Mouse (Mus musculus): ENCODE data around the gene Ppp1r2.

DNA sequence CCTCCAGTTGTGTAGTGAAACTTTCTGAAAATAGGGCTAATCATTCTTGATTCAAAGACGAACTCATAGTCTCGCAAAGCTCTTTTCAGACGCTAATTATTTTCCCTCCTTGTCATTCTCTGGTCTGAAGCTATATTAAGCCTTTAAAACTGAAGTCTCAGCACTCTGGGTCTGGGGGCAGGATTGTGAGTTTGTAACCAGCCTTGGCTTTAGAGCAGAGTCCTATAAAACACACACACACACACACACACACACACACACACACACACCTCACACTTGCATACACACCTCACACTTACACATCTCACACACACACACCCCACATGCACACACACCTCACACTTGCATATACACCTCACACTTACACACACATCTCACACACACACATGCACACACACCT lies 40.7 kb downstream of the Ppp1r2 start:
- TF ChIP-seq POLR2A (IDR thresholded peaks at IDR 0.05; ENCODE audit: insufficient read length, low read depth) (no peak), MAX (IDR thresholded peaks at IDR 0.05; ENCODE audit: low read depth) (no peak)
